Mouse (Mus musculus) midbrain, embryonic 15.5 days (tissue): ENCODE data around the gene 1700025G04Rik. TPM values are rescaled to one million over a fixed set of nuclear protein-coding genes. Genes with fewer than 3 reads are reported as not detected.

Source experiments
- ATAC-seq: fragments of 200-750 bp; cut with Nextera tagmentation; replicated peaks from 2 replicates; pipeline ENCODE4 v1.8.0; 2017; ENCODE audit warnings: moderate TSS enrichment
- H3K27ac ChIP-seq: fragments of 300-500 bp; sonication (generic); 2 replicates; pipeline ENCODE4 v1.5.1; 2015; ENCODE audit warnings: mild to moderate bottlenecking, inconsistent platforms
- H3K27me3 ChIP-seq: fragments of 300-500 bp; sonication (generic); replicated peaks from 2 replicates; pipeline ENCODE4 v1.6.1; 2015; ENCODE audit warnings: inconsistent platforms
- H3K36me3 ChIP-seq: fragments of 300-500 bp; sonication (generic); replicated peaks from 2 replicates; pipeline ENCODE4 v1.6.1; 2015; ENCODE audit warnings: inconsistent platforms
- H3K4me1 ChIP-seq: fragments of 300-500 bp; sonication (generic); 2 replicates; pipeline ENCODE4 v1.6.1; 2015; ENCODE audit warnings: inconsistent platforms
- H3K4me2 ChIP-seq: fragments of 300-500 bp; sonication (generic); 2 replicates; pipeline ENCODE4 v1.6.1; 2015; ENCODE audit warnings: inconsistent platforms, mild to moderate bottlenecking, moderate library complexity
- H3K4me3 ChIP-seq: fragments of 300-500 bp; sonication (generic); 2 replicates; pipeline ENCODE4 v1.5.1; 2015; ENCODE audit warnings: mild to moderate bottlenecking, inconsistent platforms
- H3K9ac ChIP-seq: fragments of 300-500 bp; sonication (generic); 2 replicates; pipeline ENCODE4 v1.6.1; 2015; ENCODE audit warnings: mild to moderate bottlenecking, inconsistent platforms
- H3K9me3 ChIP-seq: fragments of 300-500 bp; sonication (generic); 2 replicates; pipeline ENCODE4 v1.6.1; 2016; ENCODE audit warnings: inconsistent platforms
- WGBS: fragments of 180-500 bp; shearing (Covaris S2); methylation state at CpG from one replicate; pipeline ENCODE4 v1.1.7; 2015; ENCODE audit warnings: mixed read lengths; 5-methylcytosine and 5-hydroxymethylcytosine counted together
- polyA plus RNA-seq: library from polyadenylated mRNA; unstranded; fragments of >200 nt; fragmentation: Nextera tagmentation; extraction: Ambion mirVana; gene quantifications from 2 replicates; pipeline ENCODE4 v1.2.1, GENCODE M21; 2015

The 1700025G04Rik gene
- polyA plus RNA-seq, 1 experiment from 2014 or later = 34.6 TPM

DNA sequence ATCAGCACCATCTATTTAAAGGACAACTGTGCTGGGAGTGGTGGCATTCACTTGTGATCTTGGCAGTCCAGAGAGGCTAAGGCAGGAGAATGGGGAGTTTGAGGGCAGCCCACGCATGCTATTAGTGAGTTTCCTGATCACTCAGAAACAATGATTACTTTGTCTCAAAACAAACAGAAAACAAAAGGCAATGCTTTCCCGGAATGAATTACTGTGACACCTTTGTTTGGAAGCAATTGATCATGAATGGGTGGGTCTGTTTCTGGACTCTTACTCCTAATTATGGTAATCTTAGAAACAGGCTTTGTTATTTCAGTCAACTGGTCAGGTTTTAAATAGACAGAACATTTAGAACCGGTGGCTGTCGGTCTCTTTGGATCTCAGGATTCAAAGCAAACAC, 211.5 kb downstream of the 1700025G04Rik start:
- WGBS = 19% methylated on average over 4 of the region's 4 CpGs
- H3K4me2 ChIP-seq = no peak overlapping the region
- no peaks in the 10 kb centered on the region for H3K9me3 ChIP-seq
- H3K27ac ChIP-seq = no peak overlapping the region
- no peak overlapping the region for H3K9ac ChIP-seq
- H3K27me3 ChIP-seq = no peaks in the 10 kb centered on the region
- no peaks in the 10 kb centered on the region for H3K36me3 ChIP-seq
- H3K4me3 ChIP-seq = no peak overlapping the region
- no peak for ATAC-seq
- peaks cover 9% of the 10 kb centered on the region for H3K4me1 ChIP-seq

GRCm38 (mm10) chr1:151872971-151873370, 217.0 kb downstream of the 1700025G04Rik start:
- 86% methylated on average over 5 of the region's 5 CpGs for WGBS

GRCm38 (mm10) chr1:151864326-151864725, 225.6 kb downstream of the 1700025G04Rik start:
- Histone ChIP-seq H3K4me1 (no peaks in the 10 kb centered on the region), H3K4me2 (no peak overlapping the region), H3K9me3 (no peaks in the 10 kb centered on the region), H3K36me3 (no peaks in the 10 kb centered on the region), H3K4me3 (no peak overlapping the region), H3K27me3 (no peaks in the 10 kb centered on the region), H3K27ac (no peak overlapping the region), H3K9ac (no peak overlapping the region)
- ATAC-seq = no peak
- WGBS = 96% methylated on average over 6 of the region's 6 CpGs

More at GRCm38 (mm10) chr1:151872971-151873370, 217.0 kb downstream of the 1700025G04Rik start:
- Histone ChIP-seq H3K27me3 (no peaks in the 10 kb centered on the region), H3K4me1 (no peaks in the 10 kb centered on the region), H3K9ac (no peak overlapping the region), H3K4me3 (no peak overlapping the region), H3K27ac (no peak overlapping the region), H3K36me3 (no peaks in the 10 kb centered on the region), H3K4me2 (no peak overlapping the region), H3K9me3 (no peaks in the 10 kb centered on the region)
- no peak for ATAC-seq

DNA sequence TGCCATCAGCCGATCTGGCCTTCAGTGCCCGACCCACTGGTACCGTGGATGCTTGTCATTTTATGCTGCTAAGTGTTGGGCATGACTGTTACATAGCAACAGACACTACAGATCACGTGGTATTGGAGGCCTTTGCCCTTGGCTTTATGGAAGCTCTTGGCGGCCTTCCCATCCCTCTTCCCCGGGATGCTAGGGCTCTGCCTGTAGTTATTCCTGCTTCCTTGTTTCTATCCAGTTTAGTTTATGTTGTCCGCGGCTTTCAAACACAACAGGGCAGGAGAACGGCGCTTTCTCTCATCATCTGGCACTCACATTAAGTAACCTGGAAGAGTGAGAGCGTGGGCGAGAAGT, 226.2 kb downstream of the 1700025G04Rik start:
- no peak for ATAC-seq
- Histone ChIP-seq H3K4me3 (no peak overlapping the region), H3K36me3 (no peaks in the 10 kb centered on the region), H3K4me1 (no peaks in the 10 kb centered on the region), H3K9ac (no peak overlapping the region), H3K27me3 (no peaks in the 10 kb centered on the region), H3K9me3 (no peaks in the 10 kb centered on the region), H3K27ac (no peak overlapping the region), H3K4me2 (no peak overlapping the region)
- 90% methylated on average over 12 of the region's 12 CpGs for WGBS

- ATAC-seq = no peak
- H3K9me3 ChIP-seq = no peaks in the 10 kb centered on the region
- 83% methylated on average over 17 of the region's 17 CpGs for WGBS
These were observed 226.7 kb downstream of the 1700025G04Rik start for GRCm38 (mm10) chr1:151863135-151863796.

GRCm38 (mm10) chr1:151862109-151862508, 227.8 kb downstream of the 1700025G04Rik start:
- Histone ChIP-seq H3K4me2 (no peak overlapping the region), H3K4me1 (no peaks in the 10 kb centered on the region), H3K9me3 (no peaks in the 10 kb centered on the region), H3K9ac (no peak overlapping the region), H3K27ac (no peak overlapping the region), H3K27me3 (no peaks in the 10 kb centered on the region), H3K4me3 (no peak overlapping the region), H3K36me3 (no peaks in the 10 kb centered on the region)
- no peak for ATAC-seq
- 89% methylated on average over 8 of the region's 8 CpGs for WGBS

More at GRCm38 (mm10) chr1:151863135-151863796, 226.7 kb downstream of the 1700025G04Rik start:
- no peaks in the 10 kb centered on the region for H3K4me1 ChIP-seq
- no peak overlapping the region for H3K4me3 ChIP-seq
- H3K27me3 ChIP-seq = no peaks in the 10 kb centered on the region
- H3K4me2 ChIP-seq = no peak overlapping the region
- no peak overlapping the region for H3K9ac ChIP-seq
- no peaks in the 10 kb centered on the region for H3K36me3 ChIP-seq
- H3K27ac ChIP-seq = no peak overlapping the region

DNA sequence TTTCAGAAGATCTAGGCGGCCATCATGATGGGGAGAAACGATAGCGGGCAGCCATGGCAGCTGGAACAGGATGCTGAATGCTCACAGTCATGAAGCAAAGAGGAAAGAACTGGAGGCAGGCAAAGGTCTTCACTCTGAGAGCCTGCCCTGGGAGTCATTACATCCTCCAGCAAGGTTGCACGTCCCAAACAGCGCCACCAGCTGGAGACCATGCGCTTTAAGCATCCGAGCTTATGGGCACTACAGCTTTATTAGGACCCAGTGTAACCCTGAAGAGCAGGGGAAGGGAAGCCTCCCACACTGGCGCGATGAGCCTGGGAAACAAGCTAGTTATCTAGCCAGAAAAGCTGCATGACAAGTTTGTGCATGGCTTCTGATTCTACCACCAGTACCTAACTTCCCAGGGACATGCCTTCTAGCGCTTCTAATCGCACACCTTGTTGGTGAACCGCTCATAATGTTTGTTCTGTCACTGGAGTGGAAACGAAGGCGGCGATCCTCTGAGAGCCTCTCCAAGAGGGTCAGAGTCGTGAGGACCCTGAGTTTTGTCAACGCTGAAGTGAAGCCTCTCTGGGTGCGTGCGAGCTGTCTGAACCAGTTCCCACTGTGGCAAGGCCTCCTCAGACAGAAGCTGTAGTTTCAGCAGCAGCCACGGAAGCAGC, 228.5 kb downstream of the 1700025G04Rik start:
- Histone ChIP-seq H3K36me3 (no peaks in the 10 kb centered on the region), H3K27me3 (no peaks in the 10 kb centered on the region), H3K27ac (no peak overlapping the region), H3K9me3 (no peaks in the 10 kb centered on the region), H3K4me1 (no peaks in the 10 kb centered on the region), H3K4me2 (no peak overlapping the region), H3K4me3 (no peak overlapping the region), H3K9ac (no peak overlapping the region)
- WGBS = 69% methylated on average over 20 of the region's 20 CpGs
- ATAC-seq = no peak

DNA sequence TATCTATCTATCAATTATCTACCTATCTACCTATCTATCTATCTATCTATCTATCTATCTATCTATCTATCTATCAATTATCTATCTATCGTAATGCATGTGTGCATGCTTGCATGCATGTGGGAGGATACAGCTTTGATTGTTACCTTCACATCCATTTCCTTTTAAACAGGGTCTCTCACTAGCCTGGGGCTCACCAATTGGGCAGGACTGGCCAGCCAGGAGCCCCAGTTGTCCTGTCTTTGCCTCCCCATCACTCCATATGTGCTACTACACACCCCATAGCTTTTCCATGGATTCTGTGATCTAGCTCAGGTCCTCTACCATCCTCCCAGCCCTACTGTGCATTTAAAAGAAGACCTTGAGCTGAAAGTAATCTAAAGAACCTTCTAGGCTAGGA, 231.5 kb downstream of the 1700025G04Rik start:
- Histone ChIP-seq H3K9me3 (no peaks in the 10 kb centered on the region), H3K27me3 (no peaks in the 10 kb centered on the region), H3K36me3 (no peaks in the 10 kb centered on the region), H3K4me3 (no peak overlapping the region), H3K27ac (no peak overlapping the region), H3K4me2 (no peak overlapping the region), H3K9ac (no peak overlapping the region), H3K4me1 (no peaks in the 10 kb centered on the region)
- ATAC-seq = no peak
- WGBS = 95% methylated on average over 1 of the region's 1 CpGs

GRCm38 (mm10) chr1:151855561-151855960, 234.4 kb downstream of the 1700025G04Rik start:
- WGBS = 72% methylated on average over 1 of the region's 1 CpGs
- H3K4me3 ChIP-seq = no peak overlapping the region
- H3K9me3 ChIP-seq = no peaks in the 10 kb centered on the region
- no peak overlapping the region for H3K4me2 ChIP-seq
- no peaks in the 10 kb centered on the region for H3K36me3 ChIP-seq
- no peaks in the 10 kb centered on the region for H3K27me3 ChIP-seq
- no peak overlapping the region for H3K27ac ChIP-seq
- no peaks in the 10 kb centered on the region for H3K4me1 ChIP-seq
- H3K9ac ChIP-seq = no peak overlapping the region
- no peak for ATAC-seq

- no peak for ATAC-seq
- Histone ChIP-seq H3K9me3 (no peaks in the 10 kb centered on the region), H3K36me3 (no peaks in the 10 kb centered on the region), H3K27me3 (no peaks in the 10 kb centered on the region), H3K27ac (no peak overlapping the region), H3K9ac (no peak overlapping the region), H3K4me2 (no peak overlapping the region), H3K4me1 (no peaks in the 10 kb centered on the region), H3K4me3 (no peak overlapping the region)
- WGBS = 18% methylated on average over 3 of the region's 3 CpGs
These were observed 237.9 kb downstream of the 1700025G04Rik start for GRCm38 (mm10) chr1:151851976-151852375.

DNA sequence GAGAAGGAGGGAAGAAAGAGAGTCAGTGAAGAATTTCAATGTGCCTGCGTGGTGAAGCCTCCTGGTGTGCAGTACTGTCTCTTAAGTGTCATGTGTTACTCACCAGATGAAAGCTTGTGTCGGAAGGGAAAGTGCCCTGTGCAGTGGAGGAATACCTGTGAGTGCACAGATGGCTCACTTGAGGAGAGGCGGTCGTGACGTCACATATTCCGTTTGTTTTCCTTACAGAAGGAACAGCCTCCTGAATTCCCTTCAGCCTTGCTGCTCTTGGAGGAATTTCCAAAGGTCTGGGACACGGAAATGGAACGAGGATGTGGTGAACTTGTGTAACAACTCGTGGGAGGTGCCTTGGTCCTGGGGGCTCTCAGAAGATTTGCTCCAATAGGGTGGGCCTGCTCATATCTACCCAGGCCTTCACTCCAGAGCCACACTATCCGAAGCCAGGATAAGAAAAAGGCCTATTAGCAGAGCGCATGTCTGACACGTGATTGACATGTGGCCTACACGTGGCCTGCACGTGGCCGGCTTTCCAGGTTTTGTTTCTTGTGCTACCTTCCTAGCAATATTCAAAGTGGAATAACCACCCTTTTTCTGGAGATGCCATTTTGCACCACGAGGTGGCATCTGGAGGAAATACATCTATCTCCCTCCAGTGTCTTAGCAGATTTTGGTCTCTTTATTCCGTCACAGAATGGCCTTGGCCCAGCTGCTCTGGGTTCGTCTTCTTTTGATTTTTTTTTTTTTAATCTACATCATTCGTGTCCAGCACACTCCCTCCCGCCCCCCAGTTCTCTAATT, 238.7 kb downstream of the 1700025G04Rik start:
- Histone ChIP-seq H3K9ac (no peak overlapping the region), H3K36me3 (no peaks in the 10 kb centered on the region), H3K27ac (no peak overlapping the region), H3K9me3 (no peaks in the 10 kb centered on the region), H3K4me3 (no peak overlapping the region), H3K27me3 (no peaks in the 10 kb centered on the region), H3K4me2 (no peak overlapping the region), H3K4me1 (peaks cover 2% of the 10 kb centered on the region)
- WGBS = 79% methylated on average over 20 of the region's 20 CpGs
- no peak for ATAC-seq

GRCm38 (mm10) chr1:151849993-151850608, 239.8 kb downstream of the 1700025G04Rik start:
- Histone ChIP-seq H3K4me3 (no peak overlapping the region), H3K27me3 (no peaks in the 10 kb centered on the region), H3K9ac (no peak overlapping the region), H3K36me3 (no peaks in the 10 kb centered on the region), H3K4me2 (no peak overlapping the region), H3K4me1 (peaks cover 11% of the 10 kb centered on the region), H3K27ac (no peak overlapping the region), H3K9me3 (no peaks in the 10 kb centered on the region)
- 82% methylated on average over 16 of the region's 16 CpGs for WGBS
- no peak for ATAC-seq
